Mouse (Mus musculus) left cerebral cortex, postnatal 14 days (tissue): ENCODE results near the gene Stk38l. TPM values are rescaled to one million over a fixed set of nuclear protein-coding genes. Genes with fewer than 3 reads are reported as not detected.
A peak's percentile ranks its signal among the peaks of the same experiment; 100 is the strongest.

ENCODE experiments used
- DNase-seq, 2 experiments: peaks; one replicate each; pipeline ENCODE4 v3.0.0; 2021 to 2022; ENCODE audit warnings: low spot score in 2 of 2, mixed read lengths in 1 of 2
- intact Hi-C: fragments of 180-260 bp; cut with DNase I; formaldehyde crosslinking; loops from one replicate; pipeline ENCODE4 v1.15.1; 2025
- long read RNA-seq, 2 experiments: library from polyadenylated mRNA; stranded (forward); transcript quantifications; one replicate each; pipeline ENCODE4 v2.0.0; 2021
- total RNA-seq, 2 experiments: library from RNA; stranded (reverse); gene quantifications; 2 replicates each; pipeline ENCODE4 v1.2.3; 2021

Gene Stk38l
- total RNA-seq, result 10 to 100 TPM; 19.1 to 19.3 TPM
- long read RNA-seq, experiment 1, full-length matches to known transcripts, result 8 of 16 reads
- long read RNA-seq, experiment 1, partial matches to known transcripts, result 2 of 16 reads
- long read RNA-seq, experiment 1, other reads (novel, unspliced or antisense), result 6 of 16 reads
- long read RNA-seq, experiment 2, full-length matches to known transcripts, result 12 of 18 reads
- long read RNA-seq, experiment 2, partial matches to known transcripts, result 2 of 18 reads
- long read RNA-seq, experiment 2, other reads (novel, unspliced or antisense), result 4 of 18 reads

DNA sequence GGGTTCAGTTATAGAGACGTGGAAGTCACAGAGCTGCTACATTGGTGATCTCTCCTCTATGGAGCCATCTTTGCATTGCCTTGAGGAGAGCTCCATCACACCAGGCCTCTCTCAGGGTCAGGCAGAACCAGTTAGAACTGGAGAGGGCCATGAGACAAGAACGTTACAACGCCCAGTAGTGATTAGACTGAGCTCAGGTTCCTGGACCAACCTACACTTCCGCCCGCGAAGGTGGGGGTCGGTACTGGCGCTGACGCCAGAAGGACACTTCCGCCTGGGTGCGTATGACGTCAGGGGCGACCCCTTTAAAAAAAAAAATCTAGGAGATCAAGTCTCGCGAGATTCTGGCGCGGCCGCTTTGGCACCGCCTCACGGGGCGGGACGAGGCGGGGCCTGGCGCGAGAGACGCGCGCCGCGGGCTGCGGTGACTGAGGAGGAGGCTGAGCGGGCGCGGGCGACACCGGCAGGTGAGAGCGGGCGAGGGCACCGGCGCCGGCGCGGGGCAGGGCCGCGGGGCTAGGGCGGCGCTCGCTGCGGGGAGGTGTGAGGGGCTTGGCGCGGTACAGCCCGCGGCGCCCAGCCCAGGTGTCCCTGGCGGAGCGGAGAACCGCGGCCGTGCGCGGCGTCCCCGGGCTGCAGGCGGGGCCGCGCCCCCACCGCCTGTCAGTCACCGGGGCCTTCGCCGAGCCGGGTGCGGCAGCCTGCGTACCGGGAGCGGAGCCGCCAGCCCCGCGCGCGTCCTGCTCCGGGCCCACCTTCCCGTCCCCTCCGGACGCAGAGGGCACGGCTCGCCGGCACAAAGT, at the start of gene Stk38l:
Stk38l (plus strand) TSS at position 415 of the 803 bp plus-strand sequence.
- intact Hi-C loops, result no loop called here
- DNase-seq, result peak; percentile 96

DNA sequence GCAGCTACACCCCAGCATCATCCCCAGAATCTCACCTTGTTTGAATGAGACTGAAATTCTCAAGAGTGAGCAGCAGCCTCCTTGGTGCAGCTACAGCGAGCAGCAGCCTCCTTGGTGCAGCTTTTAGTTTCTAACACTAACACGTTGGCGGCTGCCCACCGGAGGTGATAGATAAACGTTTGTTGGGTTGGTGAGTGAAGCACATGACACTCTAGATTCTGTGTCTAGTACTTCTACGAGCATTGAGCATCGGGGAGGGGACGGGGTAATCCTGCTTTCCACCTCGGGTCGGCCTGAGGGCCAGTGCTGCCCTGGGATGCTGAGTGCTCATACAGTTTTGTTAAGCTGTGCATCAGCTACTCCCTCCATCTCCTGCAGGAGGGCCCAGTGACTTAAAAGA, 47.9 kb upstream of the Stk38l start:
- DNase-seq, result no peak
- intact Hi-C loops, result no loop called here

DNA sequence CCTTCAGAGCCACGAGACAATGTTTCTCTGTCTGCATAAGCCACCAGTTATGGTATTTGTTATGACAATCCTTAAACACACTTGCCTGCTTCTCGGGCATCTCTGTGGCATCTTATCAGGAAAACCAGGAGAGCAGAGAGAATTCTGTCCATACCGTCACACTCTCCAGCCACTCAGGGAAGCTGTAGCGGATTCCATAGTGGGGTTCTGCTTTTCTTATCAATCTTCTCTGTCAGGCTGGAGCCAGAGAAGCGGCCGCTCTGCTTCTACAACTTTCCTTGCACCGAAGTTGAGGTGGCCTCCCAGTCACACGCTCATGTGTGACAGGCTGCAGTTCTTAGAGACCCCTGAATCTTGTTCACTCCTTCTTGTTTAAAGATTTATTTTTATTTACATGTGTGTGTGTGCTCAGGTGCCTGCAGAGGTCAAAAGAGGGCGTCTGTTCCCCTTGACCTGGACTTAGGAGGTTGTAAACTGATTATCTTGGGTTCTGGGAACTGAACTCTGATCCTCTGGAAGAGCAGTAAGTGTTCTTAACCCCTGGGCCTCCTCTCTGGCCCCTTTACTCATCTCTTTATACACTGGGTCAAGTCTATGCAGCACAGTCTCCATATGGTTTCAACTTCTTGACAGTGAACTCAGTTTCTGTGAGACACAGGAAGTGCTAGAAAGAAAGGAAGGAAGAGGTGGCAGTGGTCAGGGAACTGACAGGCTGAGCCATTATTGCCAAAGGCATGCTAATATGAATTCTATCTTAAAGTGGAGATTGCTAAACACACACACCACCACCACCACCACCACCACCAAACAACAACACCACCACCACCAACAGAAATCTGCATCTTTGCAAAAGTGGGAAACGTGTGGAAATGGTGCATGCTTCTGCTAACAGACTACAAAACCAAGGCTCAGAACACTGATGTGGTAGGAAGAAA, 46.4 kb upstream of the Stk38l start:
- intact Hi-C loops, result no loop called here
- DNase-seq, result no peak

- intact Hi-C loops, result no loop called here
- DNase-seq, result no peak
Measured at GRCm38 (mm10) chr6:146683881-146684280, 40.9 kb upstream of the Stk38l start.

GRCm38 (mm10) chr6:146685781-146686308, 39.0 kb upstream of the Stk38l start:
- peak; percentile 13 to 18 for DNase-seq
- intact Hi-C loops, result no loop called here

GRCm38 (mm10) chr6:146686463-146687196, 38.2 kb upstream of the Stk38l start:
- intact Hi-C loops, result no loop called here
- no peak for DNase-seq

DNA sequence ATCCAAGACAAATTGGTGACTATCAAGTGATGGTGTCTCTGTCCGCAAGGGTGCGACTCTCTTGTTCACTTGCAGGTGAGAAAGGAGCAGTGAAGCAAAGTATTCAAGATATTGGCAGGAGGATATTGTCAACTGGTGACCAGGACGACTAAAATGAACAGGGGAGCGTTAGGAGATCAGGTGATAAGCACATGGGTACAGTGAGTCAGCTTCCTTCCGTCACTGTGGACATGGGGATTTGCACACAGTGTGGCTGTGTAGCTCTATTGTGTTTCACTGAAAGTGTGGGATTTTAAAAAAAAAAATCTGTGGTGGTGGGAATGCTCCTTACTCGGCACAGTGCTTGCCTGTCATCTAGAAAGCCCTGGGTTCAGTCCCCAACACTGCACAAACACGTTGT, 36.8 kb upstream of the Stk38l start:
- intact Hi-C loops, result no loop called here
- DNase-seq, result no peak

DNA sequence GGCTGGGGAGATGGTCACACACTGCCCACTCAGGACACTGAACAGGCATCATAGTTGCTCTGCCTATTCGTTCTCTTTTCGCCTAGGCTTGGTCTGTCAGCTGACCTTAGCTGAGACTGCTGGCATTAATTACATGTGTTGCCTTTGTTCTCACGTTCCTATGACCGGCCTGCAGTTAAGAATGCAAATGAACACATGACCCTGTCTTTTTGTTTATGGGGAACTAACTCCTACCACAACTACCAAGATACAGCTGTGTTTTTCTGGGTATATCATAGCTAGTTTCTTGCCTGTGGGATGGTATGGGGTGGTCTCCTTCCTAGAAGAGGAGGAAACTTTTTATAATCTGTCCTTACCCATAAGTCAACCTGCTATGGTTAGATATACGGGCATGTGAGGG, 35.9 kb upstream of the Stk38l start:
- no peak for DNase-seq
- intact Hi-C loops, result no loop called here

DNA sequence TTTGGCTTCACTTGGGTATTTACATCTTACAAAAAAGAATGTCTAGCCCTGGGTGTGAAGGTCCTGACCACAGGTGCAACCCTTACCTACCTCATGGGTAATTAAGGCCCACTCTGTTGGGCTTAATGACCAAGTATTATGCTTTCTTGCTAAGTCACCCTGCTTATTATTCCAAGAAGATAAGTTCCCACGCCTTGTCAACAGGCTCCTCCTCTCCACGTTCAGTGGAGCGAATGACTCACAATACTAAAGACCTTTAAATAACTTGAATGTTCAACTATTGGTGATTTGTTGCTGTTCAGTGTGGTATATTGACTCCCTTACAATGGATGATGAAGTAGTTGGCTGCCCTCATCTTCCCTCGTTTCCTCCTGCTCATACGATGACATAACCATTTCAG, 27.0 kb upstream of the Stk38l start:
- no peak for DNase-seq
- intact Hi-C loops, result no loop called here

DNA sequence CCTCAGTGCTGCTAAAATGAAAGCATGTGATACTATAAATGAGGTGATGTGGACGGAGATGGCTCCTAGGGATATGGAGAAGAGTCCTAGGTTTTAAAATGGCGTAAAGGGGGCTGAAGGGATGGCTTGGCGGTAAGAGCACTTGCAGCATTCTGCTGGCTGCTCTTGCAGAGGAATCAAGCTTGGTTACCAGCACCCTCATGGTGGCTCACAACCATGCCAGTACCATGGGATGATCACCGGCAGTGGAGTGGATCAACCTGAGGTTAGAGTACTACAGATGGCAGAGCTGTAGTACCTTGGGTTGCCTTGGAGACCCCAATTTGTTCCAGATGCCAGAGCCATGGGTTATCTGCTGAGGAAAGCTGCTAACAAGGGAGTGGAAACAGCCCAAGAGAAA, 26.4 kb upstream of the Stk38l start:
- DNase-seq, result no peak
- intact Hi-C loops, result no loop called here

DNA sequence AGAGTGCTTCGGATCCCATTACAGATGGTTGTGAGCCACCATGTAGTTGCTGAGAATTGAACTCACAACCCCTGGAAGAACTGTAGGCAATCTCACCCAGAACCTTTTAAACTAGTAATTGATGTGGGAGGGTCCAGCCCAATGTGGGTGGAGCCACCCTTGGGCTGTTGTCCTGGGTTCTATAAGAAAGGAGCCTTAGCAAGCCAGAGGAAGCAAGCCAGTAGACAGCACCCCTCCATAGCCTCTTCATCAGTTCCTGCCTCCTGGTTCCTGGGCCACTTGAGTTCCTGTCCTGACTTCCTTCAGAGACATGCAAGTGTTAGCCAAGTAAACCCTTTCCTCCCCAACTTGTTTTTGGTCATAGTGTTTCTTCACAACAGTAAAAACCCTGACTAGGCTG, 24.3 kb upstream of the Stk38l start:
- intact Hi-C loops, result no loop called here

GRCm38 (mm10) chr6:146702126-146702881, 22.5 kb upstream of the Stk38l start:
- intact Hi-C loops, result no loop called here
- DNase-seq, result no peak

More for the DNA sequence above, 24.3 kb upstream of the Stk38l start:
- DNase-seq, result no peak

GRCm38 (mm10) chr6:146703351-146703750, 21.4 kb upstream of the Stk38l start:
- no peak for DNase-seq
- intact Hi-C loops, result no loop called here

DNA sequence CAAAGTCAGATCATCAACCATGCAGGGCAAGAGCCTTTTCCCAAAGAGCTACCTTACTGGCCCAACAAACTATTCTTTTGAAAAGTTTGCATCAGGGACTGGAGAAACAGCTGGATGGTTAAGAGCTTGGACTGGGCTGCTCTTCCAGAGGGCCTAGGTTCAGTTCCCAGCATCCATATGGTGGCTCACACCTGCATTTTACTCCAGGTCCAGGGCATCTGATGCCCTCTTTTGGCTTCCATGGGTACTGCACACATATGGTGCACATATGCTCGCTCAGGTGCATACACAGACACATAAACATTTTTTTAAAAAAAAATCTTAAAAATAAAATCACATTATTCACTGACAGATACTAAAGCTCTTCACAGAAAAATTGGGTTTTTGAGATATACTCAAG, 19.2 kb upstream of the Stk38l start:
- DNase-seq, result no peak
- intact Hi-C loops, result no loop called here

- no peak for DNase-seq
- intact Hi-C loops, result no loop called here
Measured at GRCm38 (mm10) chr6:146719606-146720005, 5.2 kb upstream of the Stk38l start.

- DNase-seq, result no peak
- intact Hi-C loops, result no loop called here
Measured at GRCm38 (mm10) chr6:146723805-146724204, 990 bp upstream of the Stk38l start.

GRCm38 (mm10) chr6:146725384-146725791, 593 bp downstream of the Stk38l start:
- peak in 1 of 2 experiments; percentile 30 for DNase-seq
- intact Hi-C loops, result no loop called here

GRCm38 (mm10) chr6:146731031-146731430, 6.2 kb downstream of the Stk38l start:
- intact Hi-C loops, result no loop called here
- no peak for DNase-seq
